Mouse (Mus musculus) E14TG2a.4 (cell line): Measurements from ENCODE around the gene E130218I03Rik.

Experiments used
- H3K27me3 ChIP-seq: 2 replicates; pipeline ENCODE4 v1.6.1; 2014; ENCODE audit warnings: low read length, control low read depth; ENCODE audit not compliant: insufficient read depth
- H3K36me3 ChIP-seq: 2 replicates; pipeline ENCODE4 v1.6.1; 2014; ENCODE audit warnings: low read length, control low read depth; ENCODE audit not compliant: insufficient read depth
- H3K4me1 ChIP-seq: replicated peaks from 2 replicates; pipeline ENCODE4 v1.6.1; 2014; ENCODE audit warnings: low read depth, low read length, control low read depth
- H3K4me3 ChIP-seq: replicated peaks from 2 replicates; pipeline ENCODE4 v1.5.1; 2014; ENCODE audit warnings: mild to moderate bottlenecking, low read length
- H3K9me3 ChIP-seq: 2 replicates; pipeline ENCODE4 v1.6.1; 2014; ENCODE audit warnings: low read length, control low read depth
- CTCF ChIP-seq: conservative IDR thresholded peaks from 2 replicates; pipeline ENCODE4 v1.5.1; 2014; ENCODE audit warnings: low read length
- NANOG ChIP-seq: IDR thresholded peaks from 2 replicates; pipeline ENCODE4 v1.6.1; 2014; ENCODE audit warnings: borderline replicate concordance, low read length, mixed read lengths
- POU5F1 ChIP-seq: IDR thresholded peaks from 2 replicates; pipeline ENCODE4 v1.6.1; 2014; ENCODE audit warnings: low read length, borderline replicate concordance

Gene E130218I03Rik

DNA sequence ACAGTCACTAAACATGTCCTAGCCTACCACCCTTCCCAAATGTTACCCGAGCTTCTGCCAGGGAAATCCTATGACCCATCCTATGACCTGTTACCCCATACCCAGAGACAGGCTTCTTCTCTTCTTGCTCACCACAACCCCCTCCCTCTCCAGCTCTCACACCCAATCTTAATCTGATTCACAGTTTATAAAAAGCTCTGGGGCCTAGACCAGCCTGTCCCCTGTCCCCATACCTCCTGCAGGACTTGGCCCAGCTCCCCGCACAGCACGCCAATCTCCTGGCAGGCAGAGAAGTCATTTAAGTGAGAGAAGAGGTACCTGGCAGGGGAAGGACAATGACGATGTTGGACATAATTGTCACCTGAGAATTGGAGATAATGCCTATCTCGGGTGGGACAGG is 8.6 kb upstream of the E130218I03Rik start:
- H3K27me3 ChIP-seq = peaks cover 73% of the 10 kb centered on the region
- no peak overlapping the region for H3K4me3 ChIP-seq
- TF ChIP-seq NANOG (no peak), POU5F1 (no peak), CTCF (no peak)

DNA sequence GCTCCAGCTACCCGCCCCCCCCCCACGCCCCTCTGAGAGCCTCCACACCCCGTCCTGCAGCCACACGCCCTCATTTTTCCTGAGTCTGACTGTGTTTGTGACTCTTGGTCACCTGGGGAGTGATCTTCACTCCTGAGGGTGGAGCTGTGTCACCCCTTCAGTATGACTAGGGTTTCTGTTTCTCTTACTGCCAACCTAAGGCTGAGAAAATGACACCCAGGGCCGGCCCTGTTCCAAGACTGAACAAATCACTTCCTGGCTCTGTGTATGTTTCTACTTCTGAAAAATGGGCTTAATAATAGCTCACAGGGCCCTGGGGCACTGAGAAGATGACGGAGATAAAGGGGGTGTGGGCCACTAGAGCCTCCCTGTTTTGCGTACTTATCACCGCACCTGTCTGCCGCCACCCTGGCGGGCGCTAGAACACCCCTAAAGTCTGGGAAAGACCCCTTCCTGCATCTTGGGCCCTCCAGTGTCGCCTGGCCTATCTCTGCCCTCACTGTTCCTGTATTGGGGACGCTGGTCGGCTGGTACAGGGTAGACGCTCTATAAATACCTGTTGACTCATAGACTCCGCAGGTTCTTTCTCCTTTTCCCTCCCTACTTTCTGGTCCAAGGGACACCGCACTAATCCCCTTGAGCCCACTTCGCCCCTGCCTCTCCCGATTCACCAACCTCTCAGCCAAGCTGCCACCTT is 5.7 kb upstream of the E130218I03Rik start:
- Histone ChIP-seq H3K4me1 (peaks cover 28% of the 10 kb centered on the region), H3K9me3 (no peaks in the 10 kb centered on the region), H3K27me3 (peaks cover 52% of the 10 kb centered on the region), H3K4me3 (peak overlapping the region; percentile 76), H3K36me3 (peaks cover 3% of the 10 kb centered on the region; the same call in 1 of the 2 replicates)
- TF ChIP-seq POU5F1 (no peak), NANOG (no peak), CTCF (no peak)

More for the DNA sequence above, 8.6 kb upstream of the E130218I03Rik start:
- Histone ChIP-seq H3K9me3 (no peaks in the 10 kb centered on the region), H3K4me1 (peaks cover 47% of the 10 kb centered on the region), H3K36me3 (no peaks in the 10 kb centered on the region)

DNA sequence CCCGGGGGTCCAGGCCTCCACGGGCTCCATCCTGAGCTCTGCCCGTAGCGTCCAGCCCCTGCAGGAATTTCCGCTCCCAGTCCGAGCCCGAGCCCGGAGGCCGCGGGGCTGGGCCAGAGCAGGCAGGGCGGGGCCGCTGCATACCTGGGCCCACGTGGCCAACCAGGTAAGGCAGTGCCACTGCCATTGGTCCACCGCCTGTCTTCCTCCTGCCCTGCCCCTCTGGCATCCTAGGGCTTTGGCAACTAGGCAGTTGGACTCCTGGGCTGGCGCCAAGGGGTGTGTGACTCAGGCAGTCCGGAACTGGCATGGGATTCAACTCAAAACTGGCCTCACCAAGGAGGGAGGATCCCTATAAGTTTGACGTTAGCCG is 5.2 kb upstream of the E130218I03Rik start, which contains the start of gene Cnksr1:
Gene Cnksr1, minus strand, starts transcription at position 121 of the 373 bp plus-strand sequence.
- Histone ChIP-seq H3K27me3 (peaks cover 47% of the 10 kb centered on the region), H3K4me3 (peak within 1 kb of the TSS; percentile 76), H3K9me3 (no peaks in the 10 kb centered on the region), H3K4me1 (peaks cover 28% of the 10 kb centered on the region), H3K36me3 (peaks cover 8% of the 10 kb centered on the region)
- TF ChIP-seq NANOG (no peak), POU5F1 (no peak), CTCF (no peak)

DNA sequence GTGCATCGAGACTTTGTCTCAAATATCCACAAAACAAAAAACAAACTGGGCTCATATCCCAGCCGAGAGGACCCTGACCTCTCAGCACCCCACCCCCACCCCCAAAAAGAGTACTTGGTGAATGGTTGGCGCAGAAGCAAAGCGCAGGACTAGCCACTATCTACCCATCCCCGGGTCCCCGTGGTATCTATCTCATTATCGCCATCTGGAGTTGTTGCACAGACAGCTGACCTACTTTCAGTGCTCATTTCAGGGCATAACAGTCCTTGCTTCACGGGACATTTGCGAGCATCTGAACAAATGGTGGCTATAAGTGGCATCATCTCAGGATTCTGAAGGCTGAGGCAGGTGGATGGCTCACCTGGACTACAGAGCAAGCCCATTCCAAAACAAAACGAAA is 4.8 kb upstream of the E130218I03Rik start:
- Histone ChIP-seq H3K27me3 (peaks cover 43% of the 10 kb centered on the region), H3K4me1 (peaks cover 28% of the 10 kb centered on the region), H3K36me3 (peaks cover 12% of the 10 kb centered on the region), H3K9me3 (no peaks in the 10 kb centered on the region), H3K4me3 (peak overlapping the region; percentile 76)
- TF ChIP-seq CTCF (no peak), NANOG (no peak), POU5F1 (no peak)

DNA sequence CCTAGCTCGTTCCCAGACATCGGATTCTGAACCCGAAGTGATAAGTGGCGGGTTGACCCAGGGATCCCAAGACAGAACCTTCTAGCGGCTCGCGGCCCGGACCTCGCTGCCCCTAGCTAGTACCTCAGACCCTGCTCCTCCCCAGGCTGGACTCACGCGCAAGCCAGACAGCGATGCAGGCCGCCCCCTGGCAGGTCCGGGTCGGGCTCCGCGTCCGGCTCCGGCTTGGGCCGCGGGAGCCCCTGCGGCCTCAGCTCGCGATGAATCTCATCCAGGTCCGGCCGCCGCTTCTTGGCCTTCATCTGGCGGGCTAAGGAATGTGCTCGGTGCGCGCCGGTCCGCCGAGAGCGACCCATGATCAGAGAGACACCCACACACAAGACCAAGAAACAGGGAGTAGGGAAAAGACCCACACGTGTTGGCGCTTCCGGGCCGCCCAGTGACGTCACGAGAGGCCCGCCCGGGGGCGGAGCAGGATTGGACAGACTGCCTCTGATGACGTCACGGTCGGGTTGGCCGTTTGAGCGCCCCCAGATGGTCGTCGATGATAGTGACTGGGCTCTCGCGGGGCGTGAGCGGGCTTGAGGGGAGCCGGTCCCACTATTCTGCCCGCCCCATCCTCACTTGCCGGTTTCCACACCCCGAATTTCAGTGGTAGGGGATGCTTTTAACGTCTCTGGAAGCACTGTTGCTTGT is 1.8 kb downstream of the E130218I03Rik start, which contains the start of gene Zfp593:
Gene Zfp593, minus strand, starts transcription at position 445 of the 696 bp plus-strand sequence.
- H3K4me1 ChIP-seq = peaks cover 60% of the 10 kb centered on the region
- peak; percentile 48 for TF ChIP-seq CTCF
- TF ChIP-seq POU5F1 = no peak
- H3K36me3 ChIP-seq = peaks cover 23% of the 10 kb centered on the region
- peaks cover 41% of the 10 kb centered on the region for H3K27me3 ChIP-seq
- H3K4me3 ChIP-seq = peak within 1 kb of the TSS; percentile 90
- no peaks in the 10 kb centered on the region for H3K9me3 ChIP-seq

DNA sequence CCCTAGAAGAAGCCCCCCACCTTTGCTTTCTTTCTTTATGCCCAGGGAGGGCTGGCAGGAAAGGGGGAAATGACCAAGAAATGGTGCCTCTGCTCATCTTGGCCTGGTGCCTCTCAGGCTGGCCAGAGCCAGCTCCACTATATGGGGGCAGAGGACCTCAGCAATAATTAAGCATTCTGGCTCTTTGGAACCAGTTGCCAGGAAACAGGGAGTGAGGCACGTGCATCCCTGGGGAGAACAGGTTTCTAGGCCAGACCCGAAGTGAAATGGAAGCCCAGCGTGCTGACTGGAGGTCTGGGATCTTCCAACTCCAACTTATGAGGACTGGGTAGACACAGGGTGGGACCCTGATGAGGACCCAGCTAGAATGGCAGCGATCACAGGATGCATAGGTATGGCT is 2.8 kb downstream of the E130218I03Rik start:
- TF ChIP-seq CTCF = no peak
- TF ChIP-seq NANOG = no peak
- no peak for TF ChIP-seq POU5F1
- Histone ChIP-seq H3K4me3 (peak overlapping the region; percentile 90; the same call in 1 of the 2 replicates), H3K36me3 (peaks cover 23% of the 10 kb centered on the region), H3K27me3 (peaks cover 51% of the 10 kb centered on the region), H3K9me3 (no peaks in the 10 kb centered on the region), H3K4me1 (peaks cover 69% of the 10 kb centered on the region)

DNA sequence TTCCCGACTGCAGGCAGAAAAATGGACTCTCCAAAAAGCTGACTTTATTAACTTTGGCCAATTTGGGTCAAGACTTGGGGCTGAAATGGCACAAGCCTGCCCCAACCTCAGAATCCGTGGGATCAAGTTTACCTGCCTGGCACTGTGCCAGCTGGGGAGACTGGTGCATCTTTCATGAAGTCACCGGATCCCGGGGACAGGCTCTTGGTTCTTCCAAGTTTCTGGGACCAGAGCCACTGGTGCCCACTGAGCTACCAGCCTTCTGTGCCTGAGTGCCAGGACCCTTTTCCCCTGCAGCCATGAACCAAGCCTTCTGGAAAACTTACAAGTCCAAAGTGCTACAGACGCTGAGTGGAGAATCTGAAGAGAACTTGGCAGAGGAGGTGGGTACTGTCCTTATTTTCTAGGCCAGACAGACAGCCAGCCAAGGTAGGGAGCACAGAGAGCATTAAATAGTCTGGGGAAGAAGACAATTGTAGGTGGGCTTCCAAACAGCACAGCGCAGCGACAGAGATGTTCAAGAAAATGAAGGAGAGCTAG is 3.3 kb downstream of the E130218I03Rik start, which contains the start of gene Gm30191:
Gene Gm30191, plus strand, starts transcription at position 217 of the 540 bp plus-strand sequence.
- Histone ChIP-seq H3K36me3 (peaks cover 23% of the 10 kb centered on the region), H3K4me3 (peak within 1 kb of the TSS; percentile 90), H3K9me3 (no peaks in the 10 kb centered on the region), H3K27me3 (peaks cover 56% of the 10 kb centered on the region), H3K4me1 (peaks cover 72% of the 10 kb centered on the region)
- no peak for TF ChIP-seq NANOG
- TF ChIP-seq POU5F1 = no peak
- no peak for TF ChIP-seq CTCF

DNA sequence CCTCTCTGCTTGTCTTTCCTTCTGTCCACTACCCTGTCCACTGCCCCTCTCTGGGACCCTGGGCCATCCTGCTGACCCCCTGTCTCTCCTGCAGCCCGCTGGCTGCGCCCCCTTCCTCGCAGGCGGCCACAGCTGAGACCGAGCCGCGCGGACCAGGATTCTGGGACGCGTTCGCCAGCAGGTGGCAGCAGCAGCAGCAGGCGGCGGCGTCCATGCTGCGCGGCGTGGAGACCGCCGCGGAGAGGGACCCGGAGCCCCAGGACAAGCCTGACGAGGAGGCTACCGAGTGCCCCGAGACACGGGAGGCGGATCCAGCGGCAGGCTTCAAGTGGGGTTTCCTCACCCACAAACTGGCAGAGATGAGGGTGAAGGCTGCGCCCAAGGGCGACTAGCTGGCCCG is 6.2 kb downstream of the E130218I03Rik start:
- TF ChIP-seq NANOG = no peak
- no peak; the same call in 1 of the 2 replicates for TF ChIP-seq CTCF
- no peak for TF ChIP-seq POU5F1
- peak overlapping the region; percentile 78 for H3K4me3 ChIP-seq
- H3K27me3 ChIP-seq = peaks cover 78% of the 10 kb centered on the region
- peaks cover 82% of the 10 kb centered on the region for H3K4me1 ChIP-seq
- no peaks in the 10 kb centered on the region for H3K9me3 ChIP-seq
- H3K36me3 ChIP-seq = peaks cover under 1% of the 10 kb centered on the region; the same call in 1 of the 2 replicates
